Mouse (Mus musculus) activated CD4-positive, CD25-positive, alpha-beta regulatory T cell, adult 4 months (primary cell): ENCODE data around the gene Utp14a. TPM values are rescaled to one million over a fixed set of nuclear protein-coding genes. Genes with fewer than 3 reads are reported as not detected.
"Not testable (repeated sequence)": the region's sequence is repeated elsewhere in the genome, so short reads cannot be mapped to it uniquely, and the experiment has no call there.

Source experiments
- ATAC-seq: one replicate; pipeline ENCODE4 v1.8.0; 2017
- polyA plus RNA-seq, 2 experiments: library from polyadenylated mRNA; unstranded; fragments of 100-300 nt; shearing (Covaris generic); gene quantifications; one replicate each; pipeline ENCODE4 v1.2.1; 2017

The Utp14a gene
- 10 to 100 TPM; 26.8 to 29.1 TPM for polyA plus RNA-seq

DNA sequence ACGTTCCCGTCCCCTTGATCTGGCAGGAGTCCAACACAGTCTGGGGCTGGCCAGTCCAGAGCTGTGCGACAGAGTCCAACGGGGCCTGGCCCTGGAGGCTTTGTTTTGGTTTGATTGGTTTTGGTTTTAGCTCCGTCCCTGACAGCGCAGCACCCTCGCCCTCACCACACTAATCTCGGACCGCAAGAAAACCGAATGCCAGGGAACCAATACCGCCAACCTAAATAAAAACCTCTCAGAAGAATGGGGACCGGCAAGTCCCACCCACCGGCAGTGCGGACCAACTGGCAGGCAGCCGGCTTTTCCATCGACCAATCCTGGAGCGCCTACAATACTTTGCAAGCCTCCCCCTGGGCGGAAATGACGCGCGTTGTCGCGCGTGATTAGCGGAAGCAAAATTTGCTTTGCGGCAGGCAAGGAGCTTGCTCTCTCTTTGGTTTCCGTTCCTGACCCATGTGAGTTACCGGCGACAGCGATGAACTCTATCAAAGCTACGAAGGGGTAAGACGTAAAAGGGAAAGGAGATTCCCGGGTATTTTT is at the start of gene Utp14a:
Utp14a (plus strand) TSS at position 395 of the 540 bp plus-strand sequence.
- peak; percentile 97 for ATAC-seq

DNA sequence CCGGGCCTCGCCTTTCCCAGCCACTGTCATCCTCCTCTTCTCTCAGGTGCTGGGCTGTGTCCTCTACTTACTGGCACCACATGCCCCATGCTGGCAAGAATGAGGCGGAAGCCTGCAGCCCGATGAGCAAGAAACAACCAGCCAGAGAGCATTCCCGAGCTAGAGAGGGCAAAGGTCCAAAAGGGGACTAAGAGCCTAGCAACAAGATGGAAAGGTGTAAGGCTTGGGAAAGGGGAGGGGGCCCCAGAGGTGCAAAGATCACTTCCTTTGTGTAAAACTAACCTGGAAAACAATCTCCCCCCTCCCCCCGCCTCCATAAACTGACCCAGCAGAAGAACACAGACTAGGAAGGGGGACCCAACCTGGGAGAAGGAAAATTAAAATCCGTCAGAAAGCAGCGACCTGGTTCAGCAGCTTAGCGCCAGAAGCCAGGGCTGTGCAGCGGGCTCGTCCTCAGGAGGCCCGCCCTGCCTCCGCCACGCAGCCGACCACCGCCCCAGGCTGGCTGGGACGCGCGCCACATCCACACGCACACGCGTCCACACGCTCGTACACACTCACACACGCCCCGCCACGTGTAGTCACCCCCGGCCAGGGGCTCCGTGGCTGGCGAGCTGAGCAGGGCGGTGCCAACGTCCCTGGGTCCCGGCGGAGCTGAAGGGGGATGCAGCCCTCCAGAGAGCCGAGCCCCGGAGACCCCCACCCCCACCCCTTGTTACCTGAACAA is 48.7 kb upstream of the Utp14a start:
- peak; percentile 33 for ATAC-seq

DNA sequence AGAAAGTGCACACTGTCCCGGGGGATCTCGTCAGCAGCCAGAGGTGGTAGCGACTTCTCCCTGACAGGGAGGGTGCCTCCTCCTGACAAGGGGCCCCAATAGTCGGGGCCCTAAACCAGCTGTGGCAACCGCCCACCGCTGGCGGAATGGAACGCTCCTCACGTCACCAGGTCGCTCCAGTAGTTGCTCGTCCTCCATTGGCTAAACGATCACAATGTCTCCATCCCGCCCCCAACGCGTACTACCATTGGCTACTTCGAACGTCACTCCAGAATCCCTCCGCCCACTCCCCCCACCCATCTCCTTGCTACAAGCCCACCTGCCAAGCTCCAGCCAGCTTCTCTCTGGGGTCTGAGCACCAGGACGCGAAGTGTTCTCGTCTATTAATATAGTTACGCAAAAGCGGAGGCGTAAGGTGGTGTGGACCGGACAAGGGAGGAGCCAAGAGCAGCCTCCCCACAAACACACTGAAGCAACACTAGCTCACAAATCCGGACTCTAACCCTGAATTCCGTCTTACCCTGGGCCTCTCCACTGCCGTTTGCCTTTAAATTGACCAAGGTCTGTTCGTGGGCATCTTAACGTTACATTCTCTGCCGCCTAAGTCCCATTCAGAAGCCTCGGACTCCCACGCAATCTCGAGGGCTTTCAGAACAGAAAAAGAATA is 48.0 kb upstream of the Utp14a start, which contains the start of gene Zdhhc9:
Zdhhc9 (minus strand) TSS at position 360 of the 667 bp plus-strand sequence.
- peak; percentile 99 for ATAC-seq

DNA sequence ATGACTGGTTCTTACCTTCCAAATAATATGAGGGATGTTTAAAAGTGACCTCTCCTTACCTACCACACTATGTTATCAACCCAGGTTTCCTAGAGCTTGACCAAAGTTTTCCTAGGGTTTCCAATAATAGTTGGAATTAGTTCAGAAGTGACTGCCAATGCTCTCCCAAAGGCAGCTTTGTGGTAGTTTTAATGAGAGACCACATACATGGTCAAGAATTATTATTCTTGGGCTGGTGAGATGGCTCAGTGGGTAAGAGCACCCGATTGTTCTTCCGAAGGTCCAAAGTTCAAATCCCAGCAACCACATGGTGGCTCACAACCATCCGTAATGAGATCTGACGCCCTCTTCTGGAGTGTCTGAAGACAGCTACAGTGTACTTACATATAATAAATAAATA is 46.9 kb upstream of the Utp14a start:
- not testable (repeated sequence) for ATAC-seq

DNA sequence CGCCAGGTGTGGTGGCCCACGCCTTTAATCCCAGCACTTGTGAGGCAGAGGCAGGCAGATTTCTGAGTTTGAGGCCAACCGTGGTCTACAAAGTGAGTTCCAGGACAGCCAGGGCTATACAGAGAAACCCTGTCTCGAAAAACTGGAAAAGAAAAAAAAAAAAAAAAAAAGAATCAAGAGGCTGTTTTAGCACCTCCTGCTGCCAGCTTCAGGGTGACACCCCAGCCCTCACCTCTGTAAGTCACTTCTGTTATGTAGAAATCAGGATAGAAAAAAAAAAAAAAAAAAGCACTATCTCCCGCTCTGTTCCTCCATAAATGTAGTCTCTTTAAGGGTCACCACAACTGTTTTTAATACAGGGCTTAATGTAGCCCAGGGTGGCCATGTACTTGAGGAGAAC is 37.2 kb upstream of the Utp14a start:
- no peak for ATAC-seq

DNA sequence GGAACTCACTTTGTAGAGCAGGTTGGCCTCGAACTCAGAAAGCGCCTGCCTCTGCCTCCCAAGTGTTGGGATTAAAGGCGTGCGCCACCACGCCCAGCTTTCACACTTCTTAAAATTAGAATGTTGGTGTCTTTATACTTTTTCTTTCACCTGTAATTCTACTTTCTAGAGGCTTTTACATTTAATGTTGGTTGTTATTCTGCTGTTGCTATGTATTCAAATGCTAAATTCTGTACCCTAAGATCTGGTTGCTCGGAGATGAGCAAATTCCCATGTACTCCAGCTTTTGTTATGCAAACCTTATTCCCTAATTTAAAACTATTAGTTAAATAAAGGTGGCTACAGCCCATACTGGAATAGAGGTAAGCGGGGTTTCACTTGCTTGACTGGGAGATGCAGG is 34.0 kb upstream of the Utp14a start:
- no peak for ATAC-seq

DNA sequence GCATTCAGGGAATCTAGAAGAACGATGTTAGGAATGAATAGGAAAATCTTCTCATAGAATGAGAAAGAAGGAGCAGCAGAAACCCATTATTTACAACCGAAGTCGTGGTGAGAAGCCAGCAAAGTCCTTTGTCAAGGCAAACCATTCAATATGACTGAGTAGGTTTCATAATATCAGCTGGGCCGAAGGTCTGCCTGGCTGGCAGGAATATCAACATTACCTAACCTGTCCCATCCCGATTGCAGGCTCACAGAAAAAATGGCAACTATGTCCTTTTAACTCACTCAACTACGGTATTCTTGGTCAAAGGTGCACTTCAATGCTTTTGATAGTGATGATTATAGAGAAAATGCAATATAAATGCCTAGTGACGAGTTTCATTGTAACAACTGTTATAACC is 30.4 kb upstream of the Utp14a start:
- no peak for ATAC-seq

DNA sequence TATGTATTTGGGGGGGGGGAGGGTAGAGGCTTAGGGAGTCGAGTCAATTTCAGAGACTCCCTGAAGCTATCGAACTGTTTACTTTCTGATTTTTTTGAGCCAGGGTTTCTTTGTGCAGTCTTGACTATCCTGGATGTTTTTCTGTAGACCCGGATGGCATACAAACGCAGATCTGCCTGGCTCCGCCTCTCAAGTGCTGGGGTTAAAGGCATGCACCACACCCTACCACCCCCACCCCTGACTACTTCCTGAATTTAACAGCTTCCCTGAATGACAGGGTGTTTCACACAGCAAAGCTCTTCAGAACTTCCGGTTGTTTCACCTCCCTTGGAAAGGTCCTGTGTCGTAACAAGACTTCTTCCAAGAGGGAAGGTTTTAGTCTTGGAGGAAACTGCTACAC is 22.2 kb upstream of the Utp14a start:
- peak; percentile 98 for ATAC-seq

DNA sequence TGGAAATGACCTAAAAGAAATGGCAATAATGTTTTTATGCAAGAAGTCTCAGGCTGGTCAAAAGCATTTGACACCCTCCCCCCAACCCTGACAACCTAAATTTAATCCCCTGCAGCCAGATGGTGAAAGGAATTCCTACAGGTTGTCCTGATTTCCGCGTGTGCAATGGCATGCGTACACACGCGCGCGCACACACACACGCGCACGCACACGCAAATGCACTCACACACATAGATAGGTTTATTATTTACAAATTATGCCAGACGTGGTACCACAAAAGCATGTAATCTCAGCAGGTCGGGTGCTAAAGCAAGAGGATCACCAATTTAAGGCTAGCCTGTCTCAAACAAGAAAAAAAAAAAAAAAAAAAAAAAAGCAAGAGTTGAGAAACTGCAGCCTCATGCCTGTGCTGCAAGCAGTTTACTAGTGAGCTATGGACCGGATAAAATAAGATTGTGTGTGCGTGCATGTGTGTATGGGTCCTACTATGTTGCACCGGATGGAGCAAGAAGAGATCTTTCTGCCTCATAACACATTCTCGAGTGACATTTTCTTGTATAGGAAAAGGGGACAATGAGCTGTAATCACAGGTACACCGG is 733 bp upstream of the Utp14a start:
- ATAC-seq: peak; percentile 41

DNA sequence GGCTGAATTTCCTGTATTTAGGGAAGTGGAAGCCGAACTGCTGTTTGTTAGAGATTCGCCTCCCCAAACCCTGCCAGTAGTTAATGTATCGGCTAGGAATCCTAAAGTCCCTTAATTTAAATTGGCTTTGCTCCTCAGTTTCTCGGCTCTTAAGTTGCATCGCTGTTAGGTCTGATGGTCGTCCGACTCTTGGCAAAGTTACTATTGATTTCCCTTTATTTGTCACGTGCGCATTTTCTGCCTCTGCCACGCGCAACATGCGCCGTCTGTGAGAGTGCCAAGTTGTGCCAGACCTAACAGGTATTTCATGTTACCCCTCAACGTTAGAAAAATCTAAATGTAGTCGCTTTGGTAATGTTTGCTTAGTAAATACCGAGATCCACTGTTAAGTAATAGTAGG is 349 bp downstream of the Utp14a start:
- no peak for ATAC-seq

DNA sequence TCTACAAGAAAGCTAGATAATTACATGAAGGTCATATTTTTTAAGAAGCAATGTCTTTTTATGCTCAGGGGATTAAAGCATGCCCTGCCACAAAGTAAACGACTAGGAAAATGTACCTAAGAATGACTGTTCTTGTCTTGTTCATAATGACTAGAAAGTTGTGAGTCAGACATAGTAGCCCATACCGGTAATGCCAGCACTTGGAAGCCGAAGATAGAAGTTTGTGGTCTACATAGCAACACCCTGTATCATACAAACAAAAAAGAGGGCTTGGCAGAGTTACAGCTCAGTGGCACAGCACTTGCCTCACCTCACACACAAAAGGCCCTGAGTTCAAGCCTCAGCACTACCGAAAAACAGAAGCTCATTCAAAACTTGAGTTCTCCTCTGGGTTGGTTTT is 15.0 kb downstream of the Utp14a start:
- ATAC-seq: no peak

DNA sequence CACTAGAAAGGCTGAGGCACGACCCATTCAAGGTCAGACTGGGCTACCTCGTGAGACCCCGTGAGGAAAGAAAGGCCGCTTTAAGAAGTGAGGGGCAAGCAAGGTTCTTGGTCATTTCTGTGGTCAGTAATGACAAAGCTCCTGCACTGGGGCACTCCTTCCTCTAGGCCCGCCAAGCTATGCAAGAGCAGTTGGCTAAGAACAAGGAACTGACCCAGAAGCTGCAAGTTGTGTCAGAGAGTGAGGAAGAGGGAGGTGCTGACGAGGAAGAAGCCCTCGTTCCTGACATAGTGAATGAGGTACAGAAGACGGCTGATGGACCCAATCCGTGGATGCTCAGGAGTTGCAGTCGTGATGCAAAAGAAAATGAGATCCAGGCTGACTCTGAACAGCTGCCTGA is 18.0 kb downstream of the Utp14a start:
- ATAC-seq: no peak

DNA sequence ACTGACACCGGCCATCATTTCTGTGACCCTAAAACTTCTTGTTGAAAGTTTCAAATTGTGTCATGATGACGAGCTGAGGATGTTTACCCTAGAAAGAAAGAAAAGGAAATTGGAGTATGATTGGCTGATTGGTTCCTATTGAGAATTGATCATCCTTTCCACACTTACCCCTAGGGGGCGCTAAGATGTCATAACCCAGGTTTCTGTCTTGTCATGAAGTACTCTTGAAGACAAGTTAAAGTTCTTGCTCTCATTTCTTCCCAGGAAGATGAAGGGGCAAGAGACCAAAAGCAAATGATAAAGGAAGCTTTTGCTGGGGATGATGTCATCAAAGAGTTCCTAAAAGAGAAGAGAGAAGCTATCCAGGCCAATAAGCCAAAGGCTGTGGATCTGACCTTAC is 21.4 kb downstream of the Utp14a start:
- ATAC-seq: peak; percentile 63

DNA sequence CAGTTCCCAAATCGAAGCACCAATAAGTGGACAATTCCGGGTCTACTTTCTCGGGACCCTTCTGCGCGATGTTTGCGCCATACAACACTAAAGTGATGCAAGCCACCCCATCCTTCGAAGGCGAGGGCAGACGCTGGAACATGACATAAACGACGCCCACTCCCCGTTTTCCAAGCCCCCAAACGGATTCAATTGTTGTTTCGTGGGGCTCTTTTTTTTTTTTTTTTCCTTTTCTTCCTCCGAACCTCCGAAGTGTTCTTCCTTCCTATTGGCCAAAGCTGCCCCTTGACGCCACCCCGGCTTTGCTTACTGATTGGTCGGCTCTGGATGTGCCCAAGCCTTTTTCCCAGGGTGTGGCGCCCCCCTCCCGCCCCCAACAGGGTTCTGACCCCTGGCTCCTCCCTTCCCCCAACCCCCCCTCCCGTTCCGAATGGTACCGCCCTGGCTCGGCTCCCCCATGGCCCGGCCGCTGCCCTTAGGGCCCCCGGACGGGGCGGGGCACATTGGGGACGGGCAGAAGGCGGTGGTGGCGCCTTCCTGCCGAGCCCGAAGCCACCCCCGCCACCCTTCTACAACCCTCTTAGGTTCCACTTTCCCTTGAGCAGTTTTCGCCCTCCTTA is 27.8 kb downstream of the Utp14a start:
- ATAC-seq: peak; percentile 59

DNA sequence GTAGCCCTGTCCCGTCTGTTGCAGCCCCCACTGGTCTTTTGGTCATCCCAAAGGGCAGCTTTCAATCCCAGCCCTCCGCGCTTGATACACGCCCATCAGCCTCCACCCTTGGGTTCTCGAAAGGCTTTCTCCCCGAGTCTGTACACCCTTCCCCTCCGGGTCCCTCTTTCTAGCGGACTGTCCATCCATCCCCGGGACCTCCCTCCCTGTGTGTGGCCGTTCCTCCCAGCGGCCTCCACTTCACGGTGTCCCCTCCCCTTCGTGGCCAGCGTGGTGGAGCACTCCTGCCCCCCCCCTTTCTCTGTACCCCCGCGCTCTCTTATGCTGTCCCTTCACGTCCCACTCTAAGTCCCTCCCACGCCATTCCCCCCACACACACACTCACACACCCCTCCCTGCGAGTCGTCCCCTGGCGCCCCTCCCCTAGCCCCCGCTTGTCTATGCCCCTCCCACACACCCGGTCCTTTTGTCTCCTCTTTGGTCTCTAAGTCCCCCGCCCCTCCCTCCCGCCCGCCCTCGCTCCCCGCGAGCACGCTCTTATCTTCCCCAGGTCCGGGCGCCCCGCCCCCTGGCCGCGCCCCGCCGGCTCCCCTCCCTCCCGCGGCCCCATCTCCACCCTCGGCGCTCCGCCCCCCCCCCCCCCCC is 28.5 kb downstream of the Utp14a start:
- ATAC-seq: peak; percentile 65

DNA sequence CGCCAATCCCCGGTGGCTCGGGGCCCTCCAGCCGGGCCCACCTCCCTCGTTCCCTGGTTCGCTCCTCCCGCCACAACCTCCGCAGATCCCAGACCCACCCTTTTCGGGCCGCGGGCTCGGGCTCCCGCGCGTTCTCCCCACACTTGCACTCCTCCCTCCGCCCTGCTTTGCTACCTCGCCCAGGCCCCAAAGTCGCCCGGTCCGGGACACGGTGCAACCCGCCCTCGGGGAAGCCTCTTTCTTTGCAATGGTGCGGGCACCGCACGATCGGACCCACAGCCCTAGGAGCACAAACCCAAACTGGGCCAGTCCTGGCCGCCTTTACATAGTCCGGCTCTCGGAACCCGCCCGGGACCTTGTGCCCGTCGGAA is 29.0 kb downstream of the Utp14a start:
- no peak for ATAC-seq

DNA sequence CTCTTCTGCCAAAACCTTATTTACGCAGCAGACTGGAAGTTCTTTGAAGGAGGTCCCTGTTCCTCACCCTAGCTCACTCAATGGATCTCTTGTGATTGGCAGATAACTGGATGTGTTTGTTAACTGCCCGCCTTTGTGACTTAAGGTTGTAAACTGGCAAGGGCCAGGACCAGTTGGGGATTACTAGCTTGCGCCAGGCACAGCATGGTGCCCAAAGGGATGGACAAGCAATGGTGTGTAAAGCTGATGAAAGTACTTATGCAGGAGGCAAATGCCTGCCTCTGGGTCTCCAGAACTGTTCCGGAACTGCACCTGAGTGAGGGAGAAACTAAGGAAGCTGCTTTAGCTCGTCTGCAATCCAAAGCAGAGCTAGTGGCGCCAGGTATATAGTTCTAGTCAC is 29.8 kb downstream of the Utp14a start:
- ATAC-seq: no peak

DNA sequence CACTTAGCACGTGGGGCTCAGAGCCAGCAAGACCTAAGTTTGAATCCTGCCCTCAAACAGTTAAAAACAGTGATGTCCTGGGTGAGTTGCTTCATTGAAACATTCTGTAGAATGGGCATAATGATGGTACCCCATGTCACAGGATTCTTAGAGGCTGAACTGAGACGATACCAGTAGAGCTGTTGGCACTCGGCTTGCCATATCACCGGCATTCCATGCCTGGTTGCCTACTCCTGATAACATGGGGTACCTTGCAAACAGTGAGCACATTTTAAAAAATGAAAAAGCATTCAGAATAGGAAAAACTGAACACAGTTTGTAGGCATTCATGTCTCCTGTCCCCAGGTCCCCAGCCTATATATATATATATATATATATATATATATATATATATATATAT is 31.3 kb downstream of the Utp14a start:
- no peak for ATAC-seq

DNA sequence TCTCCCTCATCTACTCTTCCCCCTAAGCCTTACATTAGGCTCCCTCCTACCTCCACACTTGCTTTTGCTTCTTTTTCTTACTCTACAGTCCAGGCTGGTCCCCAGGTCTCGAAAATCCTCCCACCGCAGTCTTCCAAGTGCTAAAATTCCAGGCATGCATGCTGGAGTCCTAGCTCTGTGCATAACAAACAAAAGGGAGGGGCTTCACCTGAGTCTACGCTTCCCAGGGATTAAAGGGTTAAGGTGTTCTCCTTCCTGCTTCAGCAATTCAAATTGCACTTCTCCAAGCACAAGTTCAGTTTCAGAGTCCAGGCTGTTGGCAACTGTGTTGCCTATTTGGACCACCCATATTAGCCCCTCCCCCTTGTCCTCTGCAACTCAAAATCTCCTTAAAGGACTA is 34.8 kb downstream of the Utp14a start:
- no peak for ATAC-seq

DNA sequence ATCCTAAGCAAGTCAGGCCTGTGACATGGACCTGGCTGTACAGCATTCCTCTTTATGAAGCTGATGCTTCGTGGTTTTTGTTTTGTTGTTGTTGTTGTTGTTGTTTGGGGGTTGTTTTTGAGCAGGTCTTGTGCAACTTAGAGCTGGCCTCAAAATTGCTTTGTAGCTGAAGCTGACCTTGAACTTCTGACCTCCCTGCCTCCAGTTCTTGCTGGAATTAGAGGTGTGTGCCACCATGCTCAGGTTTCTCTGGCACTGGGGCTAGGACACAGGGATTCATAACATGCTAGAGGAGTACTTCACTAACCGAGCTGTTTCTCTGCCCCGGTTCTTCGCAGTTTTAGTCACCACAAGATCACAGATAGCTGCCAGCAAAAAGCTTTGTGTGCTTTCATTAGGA is 48.7 kb downstream of the Utp14a start:
- ATAC-seq: no peak

DNA sequence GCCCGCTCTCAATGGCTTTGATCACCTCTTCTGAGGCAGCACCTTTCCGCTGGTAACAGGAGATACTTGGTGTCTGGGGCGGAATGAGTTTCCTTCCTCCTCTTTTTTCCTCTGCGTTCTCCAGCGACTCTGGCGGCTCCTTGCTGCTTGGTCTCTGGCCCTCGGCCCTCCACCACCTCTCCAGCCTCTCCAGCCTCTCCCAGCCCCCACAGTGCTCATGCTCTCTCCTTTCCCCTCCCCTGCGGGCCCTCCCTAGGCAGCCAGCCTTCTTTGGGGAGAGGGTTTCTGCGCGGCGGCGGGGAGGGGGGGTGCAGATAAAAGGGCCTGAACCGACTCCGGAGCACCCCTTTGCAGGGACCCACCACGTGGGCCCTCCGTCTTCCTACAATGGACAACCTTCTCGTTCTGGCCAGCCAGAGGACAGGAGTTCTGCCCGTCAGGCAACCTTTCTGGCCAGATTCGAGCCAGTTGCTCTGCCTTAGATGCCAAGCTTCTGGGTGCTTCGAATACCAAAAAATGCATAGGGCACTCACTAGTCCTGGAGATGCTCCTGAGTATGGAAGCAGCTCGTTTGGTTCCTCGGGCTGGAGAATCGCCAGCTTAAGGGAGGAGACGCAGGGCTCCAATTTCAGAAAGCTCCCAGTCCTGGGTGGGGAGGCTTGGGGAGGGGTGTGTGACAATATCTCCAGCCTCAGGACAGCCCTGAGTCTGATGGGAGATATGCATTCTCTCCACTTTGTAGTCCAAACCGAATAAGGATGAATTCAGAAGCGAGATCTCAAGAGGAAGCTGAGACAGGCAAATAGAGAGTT is 54.2 kb downstream of the Utp14a start:
- ATAC-seq: no peak

DNA sequence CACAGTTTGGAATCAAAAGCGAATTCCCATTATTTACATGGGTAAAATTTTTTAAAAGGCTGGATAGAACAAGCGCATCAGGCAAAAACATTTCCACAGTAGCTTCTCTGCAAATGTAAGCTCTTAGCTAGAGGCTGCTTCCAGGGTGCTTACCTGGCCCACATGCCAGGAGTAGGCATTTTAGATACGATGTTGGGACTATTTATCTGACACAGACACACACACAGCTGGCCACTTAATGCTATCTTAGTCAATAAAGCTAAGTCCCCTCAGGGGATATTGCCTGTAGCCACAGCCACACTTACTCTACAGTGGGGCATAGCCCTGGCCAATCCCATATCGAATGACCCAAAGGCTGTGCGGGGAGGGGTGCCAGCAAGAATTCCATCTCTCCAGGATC is 55.1 kb downstream of the Utp14a start:
- ATAC-seq: no peak
